Mouse (Mus musculus) liver, postnatal 0 days (tissue): ENCODE data around the gene Mcm5. TPM values are rescaled to one million over a fixed set of nuclear protein-coding genes. Genes with fewer than 3 reads are reported as not detected.

Source experiments
- ATAC-seq: fragments of 200-750 bp; cut with Nextera tagmentation; 2 replicates; pipeline ENCODE4 v1.8.0; 2017; ENCODE audit warnings: mild to moderate bottlenecking, moderate library complexity
- DNase-seq: peaks from one replicate; pipeline ENCODE4 v3.0.0-alpha.2; 2016
- H3K27ac ChIP-seq: fragments of 300-500 bp; sonication (generic); 2 replicates; pipeline ENCODE4 v1.5.1; 2014; ENCODE audit warnings: antibody characterized with exemption, moderate library complexity, mild to moderate bottlenecking, low read depth
- H3K27me3 ChIP-seq: fragments of 300-500 bp; sonication (generic); 2 replicates; pipeline ENCODE4 v1.6.1; 2014; ENCODE audit warnings: low read length, control low read depth, mixed read lengths; ENCODE audit not compliant: insufficient read depth
- H3K36me3 ChIP-seq: fragments of 300-500 bp; sonication (generic); replicated peaks from 2 replicates; pipeline ENCODE4 v1.6.1; 2014; ENCODE audit warnings: mild to moderate bottlenecking, control low read depth, low read length, moderate library complexity, mixed read lengths; ENCODE audit not compliant: insufficient read depth
- H3K4me1 ChIP-seq: fragments of 300-500 bp; sonication (generic); 2 replicates; pipeline ENCODE4 v1.6.1; 2014; ENCODE audit warnings: antibody characterized with exemption, mild to moderate bottlenecking, control low read depth; ENCODE audit not compliant: insufficient read depth
- H3K4me2 ChIP-seq: fragments of 300-500 bp; sonication (generic); 2 replicates; pipeline ENCODE4 v1.6.1; 2014; ENCODE audit warnings: low read depth, mild to moderate bottlenecking, low read length, moderate library complexity, mixed read lengths
- H3K4me3 ChIP-seq: fragments of 300-500 bp; sonication (generic); 2 replicates; pipeline ENCODE4 v1.5.1; 2014; ENCODE audit warnings: low read depth, low read length
- H3K9ac ChIP-seq: fragments of 300-500 bp; sonication (generic); replicated peaks from 2 replicates; pipeline ENCODE4 v1.6.1; 2014; ENCODE audit warnings: mild to moderate bottlenecking, moderate library complexity
- H3K9me3 ChIP-seq: fragments of 300-500 bp; sonication (generic); 2 replicates; pipeline ENCODE4 v1.6.1; 2016; ENCODE audit warnings: mild to moderate bottlenecking, control low read depth, low read length, mixed read lengths
- CTCF ChIP-seq: sonication (generic); IDR thresholded peaks from 2 replicates; pipeline ENCODE4 v1.5.1; 2016; ENCODE audit warnings: antibody characterized with exemption, low read depth
- EP300 ChIP-seq: IDR thresholded peaks from 2 replicates; pipeline ENCODE4 v1.6.1; 2016; ENCODE audit warnings: antibody characterized with exemption, low read depth, mild to moderate bottlenecking
- WGBS: fragments of 180-500 bp; shearing (Covaris S2); extraction: QIAGEN DNeasy Blood & Tissue Kit; methylation state at CpG from one replicate; pipeline ENCODE4 v1.1.7; 2014; ENCODE audit not compliant: insufficient replicate concordance; 5-methylcytosine and 5-hydroxymethylcytosine counted together
- polyA plus RNA-seq: library from polyadenylated mRNA; unstranded; fragments of >200 nt; fragmentation: Nextera tagmentation; extraction: Ambion mirVana; gene quantifications from 2 replicates; pipeline ENCODE4 v1.2.1, GENCODE M21; 2015

The Mcm5 gene
- polyA plus RNA-seq, 1 experiment from 2014 or later: 55.4 TPM

DNA sequence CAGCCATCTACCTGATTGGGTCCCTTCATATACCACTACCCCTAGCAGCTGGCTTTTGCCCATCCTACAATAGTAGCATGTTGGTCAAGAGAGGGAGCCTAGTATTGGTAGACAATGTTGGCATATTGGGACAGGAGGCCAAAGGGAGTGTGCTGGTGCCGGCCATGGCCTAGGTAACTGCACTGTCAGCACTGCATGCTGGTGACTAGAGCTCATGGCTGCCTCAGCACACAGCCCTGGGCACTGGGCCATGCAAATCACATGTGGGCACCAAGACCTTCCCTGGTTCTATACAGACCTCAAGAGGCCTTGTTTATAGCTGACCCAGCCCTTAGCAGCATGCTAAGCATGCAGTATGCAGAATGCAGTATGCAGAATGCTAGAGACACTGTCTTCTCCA, 39.1 kb upstream of the Mcm5 start:
- Histone ChIP-seq H3K27ac (no peak overlapping the region), H3K27me3 (no peaks in the 10 kb centered on the region), H3K4me3 (no peak overlapping the region), H3K4me2 (no peak overlapping the region), H3K4me1 (peaks cover 5% of the 10 kb centered on the region; the same call in 1 of the 2 replicates), H3K36me3 (peaks cover 4% of the 10 kb centered on the region), H3K9ac (no peak overlapping the region), H3K9me3 (no peaks in the 10 kb centered on the region)
- ATAC-seq (no peak), DNase-seq (no peak)
- 85% methylated on average over 1 of the region's 1 CpGs for WGBS
- TF ChIP-seq CTCF (no peak), EP300 (no peak)

- ATAC-seq (peak; percentile 81), DNase-seq (peak; percentile 84)
- no peaks in the 10 kb centered on the region for H3K27me3 ChIP-seq
- H3K4me3 ChIP-seq: no peak overlapping the region
- 19% methylated on average over 4 of the region's 4 CpGs for WGBS
- no peak overlapping the region for H3K4me2 ChIP-seq
- H3K9ac ChIP-seq: no peak overlapping the region
- no peaks in the 10 kb centered on the region for H3K9me3 ChIP-seq
- TF ChIP-seq CTCF: peak; percentile 97
- TF ChIP-seq EP300: no peak
- peaks cover 5% of the 10 kb centered on the region; the same call in 1 of the 2 replicates for H3K4me1 ChIP-seq
- H3K36me3 ChIP-seq: no peaks in the 10 kb centered on the region
- H3K27ac ChIP-seq: no peak overlapping the region
These were observed 37.6 kb upstream of the Mcm5 start for GRCm38 (mm10) chr8:75071627-75072346.

GRCm38 (mm10) chr8:75074876-75075275, 34.5 kb upstream of the Mcm5 start:
- TF ChIP-seq CTCF: no peak
- TF ChIP-seq EP300: no peak
- no peak for ATAC-seq

GRCm38 (mm10) chr8:75078215-75078614, 31.2 kb upstream of the Mcm5 start:
- no peaks in the 10 kb centered on the region for H3K27me3 ChIP-seq
- H3K9ac ChIP-seq: no peak overlapping the region
- no peaks in the 10 kb centered on the region for H3K36me3 ChIP-seq
- WGBS: 59% methylated on average over 1 of the region's 1 CpGs
- no peak overlapping the region for H3K4me2 ChIP-seq
- peaks cover 12% of the 10 kb centered on the region for H3K4me1 ChIP-seq
- H3K27ac ChIP-seq: no peak overlapping the region
- TF ChIP-seq EP300 (no peak), CTCF (no peak)
- no peak for DNase-seq
- no peak overlapping the region for H3K4me3 ChIP-seq
- peak; percentile 65 for ATAC-seq
- no peaks in the 10 kb centered on the region for H3K9me3 ChIP-seq

More at GRCm38 (mm10) chr8:75074876-75075275, 34.5 kb upstream of the Mcm5 start:
- no peaks in the 10 kb centered on the region for H3K36me3 ChIP-seq
- no peak overlapping the region for H3K4me3 ChIP-seq
- DNase-seq: no peak
- 86% methylated on average over 1 of the region's 1 CpGs for WGBS
- H3K9me3 ChIP-seq: no peaks in the 10 kb centered on the region
- H3K9ac ChIP-seq: no peak overlapping the region
- H3K27me3 ChIP-seq: no peaks in the 10 kb centered on the region
- no peak overlapping the region for H3K27ac ChIP-seq
- H3K4me2 ChIP-seq: no peak overlapping the region
- no peaks in the 10 kb centered on the region; the same call in 1 of the 2 replicates for H3K4me1 ChIP-seq

DNA sequence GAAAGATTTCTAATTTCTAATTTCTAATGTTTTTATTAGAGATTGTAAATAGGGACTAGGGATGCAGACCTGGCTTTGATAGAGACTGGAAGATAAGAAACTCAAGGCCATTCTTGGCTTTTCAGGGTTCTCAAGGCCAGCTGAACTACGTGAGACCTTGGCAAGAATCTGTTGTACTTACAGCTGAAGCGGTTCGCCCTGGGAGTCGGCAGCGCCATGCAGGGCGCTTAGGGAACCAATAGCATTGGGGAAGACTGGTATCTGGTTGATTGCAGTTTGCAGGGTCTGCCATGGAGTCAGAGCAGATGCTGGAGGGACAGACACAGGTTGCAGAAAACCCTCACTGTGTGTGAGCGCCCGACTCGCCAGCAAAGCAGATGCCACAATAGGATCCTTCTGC, 30.5 kb upstream of the Mcm5 start:
- H3K4me3 ChIP-seq: no peak overlapping the region
- DNase-seq: no peak

GRCm38 (mm10) chr8:75081364-75082040, 27.9 kb upstream of the Mcm5 start:
- H3K9ac ChIP-seq: no peak overlapping the region
- H3K4me3 ChIP-seq: no peak overlapping the region
- no peak for ATAC-seq
- no peaks in the 10 kb centered on the region for H3K27me3 ChIP-seq
- H3K4me2 ChIP-seq: no peak overlapping the region
- H3K36me3 ChIP-seq: no peaks in the 10 kb centered on the region
- WGBS: 57% methylated on average over 9 of the region's 9 CpGs
- TF ChIP-seq CTCF (no peak), EP300 (no peak)
- H3K4me1 ChIP-seq: peaks cover 37% of the 10 kb centered on the region
- H3K9me3 ChIP-seq: no peaks in the 10 kb centered on the region
- no peak for DNase-seq
- H3K27ac ChIP-seq: peak overlapping the region; percentile 1

More for the DNA sequence above, 30.5 kb upstream of the Mcm5 start:
- Histone ChIP-seq H3K36me3 (no peaks in the 10 kb centered on the region), H3K9ac (no peak overlapping the region), H3K9me3 (no peaks in the 10 kb centered on the region), H3K4me2 (no peak overlapping the region), H3K4me1 (peaks cover 16% of the 10 kb centered on the region), H3K27ac (no peak overlapping the region), H3K27me3 (no peaks in the 10 kb centered on the region)
- WGBS: 92% methylated on average over 9 of the region's 9 CpGs
- TF ChIP-seq CTCF (no peak), EP300 (no peak)
- ATAC-seq: no peak
